Mouse (Mus musculus) frontal cortex, postnatal 10 days (tissue): ENCODE results near the gene Scyl1.

Source experiments
- DNase-seq, 2 experiments: peaks; one replicate each; pipeline ENCODE4 v3.0.0; 2022; ENCODE audit warnings: low spot score in 2 of 2, mixed read lengths in 1 of 2

The Scyl1 gene

DNA sequence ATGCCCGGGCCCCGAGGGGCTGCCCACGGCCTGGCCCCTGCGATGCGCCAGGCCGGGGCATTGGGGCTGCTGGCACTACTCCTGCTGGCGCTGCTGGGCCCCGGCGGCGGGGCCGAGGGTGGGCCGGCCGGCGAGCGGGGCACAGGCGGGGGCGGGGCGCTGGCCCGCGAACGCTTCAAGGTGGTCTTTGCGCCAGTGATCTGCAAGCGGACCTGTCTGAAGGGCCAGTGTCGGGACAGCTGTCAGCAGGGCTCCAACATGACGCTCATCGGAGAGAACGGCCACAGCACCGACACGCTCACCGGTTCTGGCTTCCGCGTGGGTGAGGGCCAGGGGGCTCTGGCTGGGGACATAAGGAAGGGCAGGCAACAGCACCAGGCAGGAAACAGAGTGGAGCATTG, 29.0 kb downstream of the Scyl1 start:
- DNase-seq = no peak

DNA sequence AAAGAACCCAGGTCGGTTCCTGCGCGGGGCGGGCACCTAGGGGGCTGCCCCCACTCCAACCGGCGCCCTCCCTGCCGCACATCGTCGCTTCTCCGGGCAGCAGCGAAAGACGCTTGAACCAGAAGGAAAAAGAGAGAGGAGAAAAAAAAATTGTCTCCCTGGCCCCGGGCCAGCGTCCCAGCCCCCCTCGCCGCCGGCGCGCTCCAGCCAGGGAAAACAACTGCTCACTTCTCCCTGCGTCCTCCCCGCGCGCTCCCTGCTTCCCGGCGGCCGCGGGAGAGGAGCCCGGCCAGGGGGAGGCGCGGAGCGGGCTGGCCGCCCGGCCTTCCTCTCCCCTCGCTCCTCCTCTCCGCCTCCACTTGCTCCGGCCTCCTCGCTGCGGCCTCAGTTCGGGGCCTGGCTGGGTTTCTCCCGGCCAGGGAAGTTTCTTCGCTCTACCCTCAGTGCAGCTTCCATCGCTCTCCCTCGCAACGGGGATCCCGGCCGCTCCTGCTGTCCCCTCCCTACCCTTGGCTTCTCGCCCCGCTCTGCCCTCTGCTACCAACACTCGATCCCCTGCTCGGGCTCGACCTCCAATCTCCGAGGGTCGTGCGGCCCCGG, 29.5 kb downstream of the Scyl1 start:
- DNase-seq = peak; percentile 72 to 79

DNA sequence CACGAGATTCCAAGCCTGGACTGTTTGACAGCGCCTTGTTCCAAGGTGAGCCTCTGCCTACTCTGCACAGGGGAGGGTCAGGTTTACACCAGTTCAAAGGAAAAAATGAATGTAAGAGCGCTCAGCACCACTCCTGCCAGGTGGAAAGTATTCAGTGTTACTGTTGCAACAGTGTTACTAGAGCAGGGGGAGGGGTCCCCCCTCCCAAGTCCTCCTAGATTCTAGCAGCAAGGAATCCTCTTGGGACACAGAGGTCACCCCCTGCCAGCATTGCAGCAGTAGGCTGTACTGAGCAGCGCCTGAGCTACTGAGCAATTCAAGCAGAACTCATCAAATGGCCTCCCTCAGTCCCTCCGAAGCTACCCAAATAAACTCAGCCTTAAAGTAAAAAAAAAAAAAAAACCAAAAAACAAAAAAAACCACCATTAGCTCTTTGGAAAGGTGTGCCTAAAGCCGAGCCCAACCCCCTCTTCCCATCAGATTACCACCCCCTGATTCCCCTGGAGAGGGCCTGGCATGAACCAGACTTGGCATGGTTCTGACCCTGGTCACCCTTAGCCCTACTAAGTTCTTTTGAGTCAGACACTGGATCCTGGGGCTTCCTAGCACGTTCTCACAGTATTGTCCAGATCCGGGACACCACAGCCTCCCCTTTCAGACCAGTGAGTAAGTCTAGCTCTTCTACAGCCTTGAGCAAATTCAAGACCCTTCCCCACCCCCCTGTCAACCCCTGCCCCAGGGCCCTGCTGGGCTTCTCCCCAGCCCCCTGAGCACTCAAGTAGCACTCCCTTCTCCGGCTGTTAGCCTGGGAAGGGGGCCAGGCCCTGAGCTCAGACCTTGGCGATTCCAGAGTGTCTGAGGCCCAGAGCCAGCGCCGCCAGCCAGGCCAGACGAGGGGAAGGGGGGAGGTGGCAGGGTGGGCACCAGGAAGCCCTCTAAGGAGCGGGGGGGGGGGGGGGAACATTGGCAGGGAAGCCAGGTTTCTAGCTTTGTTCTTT, 30.6 kb downstream of the Scyl1 start, which contains the start of gene Ltbp3:
Gene Ltbp3 (plus strand): TSS at position 585 of the 998 bp plus-strand sequence.
- peak; percentile 60 to 67 for DNase-seq

DNA sequence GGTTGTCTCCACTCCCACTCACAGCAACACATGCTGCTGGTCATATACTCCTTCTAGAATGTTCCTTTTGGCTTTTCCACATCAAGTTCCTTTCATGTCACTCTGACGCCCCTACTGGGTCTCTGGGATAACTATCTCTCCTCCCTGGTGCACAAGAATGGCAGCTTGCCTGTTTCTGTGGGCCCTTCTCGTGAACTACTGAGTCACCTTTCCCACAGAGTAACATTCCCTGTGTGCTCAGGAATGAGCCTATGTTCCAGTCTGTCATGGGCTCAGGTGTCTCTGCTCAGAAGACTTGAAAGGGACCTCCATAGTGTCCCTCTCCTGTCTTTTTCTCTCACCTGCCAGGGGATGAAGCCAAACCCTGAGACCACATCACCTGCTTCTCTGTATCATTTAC, 31.8 kb downstream of the Scyl1 start:
- DNase-seq = no peak

DNA sequence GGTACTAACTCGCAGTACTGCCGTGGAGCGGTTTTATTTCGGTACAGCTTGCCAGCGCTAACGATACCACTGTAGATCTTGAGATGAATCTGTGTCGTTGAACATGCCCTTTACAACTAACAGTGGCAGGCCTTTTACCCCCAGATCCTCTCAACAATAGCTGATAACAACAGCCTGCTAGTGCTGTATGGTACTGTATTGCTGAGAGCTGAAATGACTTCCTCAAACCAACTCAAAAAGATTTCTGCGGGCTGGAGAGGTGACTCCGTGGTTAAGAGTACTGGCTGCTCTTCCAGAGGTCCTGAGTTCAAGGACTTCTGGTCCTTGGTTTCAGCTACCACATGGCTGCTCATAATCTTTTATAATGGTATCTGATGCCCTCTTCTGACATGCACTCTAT, 36.9 kb downstream of the Scyl1 start:
- no peak for DNase-seq

DNA sequence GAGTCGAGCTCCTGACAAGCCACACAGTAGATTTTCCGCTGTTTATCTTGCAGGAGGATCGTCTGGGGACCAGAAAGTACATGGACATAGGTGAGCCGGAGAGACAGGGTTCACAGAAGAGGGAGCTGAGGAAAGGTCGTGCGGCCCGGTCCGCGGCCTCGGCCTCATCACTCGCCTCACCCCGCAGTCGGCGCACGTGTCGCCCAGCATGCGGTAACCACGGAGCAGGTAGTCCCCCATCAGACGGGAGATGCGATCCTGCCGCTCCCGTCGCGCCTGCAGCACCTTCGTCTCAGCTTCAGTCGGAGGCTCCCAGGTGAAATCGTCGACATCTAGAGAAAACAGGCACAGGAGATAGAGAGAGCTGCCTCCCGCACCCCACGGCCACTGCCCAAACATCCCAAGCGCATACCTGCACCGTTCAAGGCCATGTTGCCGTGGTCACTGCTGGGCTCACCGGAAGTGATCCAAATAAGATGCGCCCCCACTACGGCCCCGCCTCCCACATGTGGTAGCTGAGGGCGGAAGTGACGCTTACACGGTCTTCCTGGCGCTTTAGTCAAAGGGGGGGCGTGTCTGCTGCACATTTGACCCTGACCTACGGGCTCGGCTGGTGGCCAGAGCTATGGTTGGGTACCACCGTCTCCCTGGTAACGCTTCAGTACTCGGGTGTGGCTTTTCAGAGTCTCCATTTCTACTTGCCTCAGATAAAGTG, 39.8 kb downstream of the Scyl1 start:
- peak; percentile 92 for DNase-seq

DNA sequence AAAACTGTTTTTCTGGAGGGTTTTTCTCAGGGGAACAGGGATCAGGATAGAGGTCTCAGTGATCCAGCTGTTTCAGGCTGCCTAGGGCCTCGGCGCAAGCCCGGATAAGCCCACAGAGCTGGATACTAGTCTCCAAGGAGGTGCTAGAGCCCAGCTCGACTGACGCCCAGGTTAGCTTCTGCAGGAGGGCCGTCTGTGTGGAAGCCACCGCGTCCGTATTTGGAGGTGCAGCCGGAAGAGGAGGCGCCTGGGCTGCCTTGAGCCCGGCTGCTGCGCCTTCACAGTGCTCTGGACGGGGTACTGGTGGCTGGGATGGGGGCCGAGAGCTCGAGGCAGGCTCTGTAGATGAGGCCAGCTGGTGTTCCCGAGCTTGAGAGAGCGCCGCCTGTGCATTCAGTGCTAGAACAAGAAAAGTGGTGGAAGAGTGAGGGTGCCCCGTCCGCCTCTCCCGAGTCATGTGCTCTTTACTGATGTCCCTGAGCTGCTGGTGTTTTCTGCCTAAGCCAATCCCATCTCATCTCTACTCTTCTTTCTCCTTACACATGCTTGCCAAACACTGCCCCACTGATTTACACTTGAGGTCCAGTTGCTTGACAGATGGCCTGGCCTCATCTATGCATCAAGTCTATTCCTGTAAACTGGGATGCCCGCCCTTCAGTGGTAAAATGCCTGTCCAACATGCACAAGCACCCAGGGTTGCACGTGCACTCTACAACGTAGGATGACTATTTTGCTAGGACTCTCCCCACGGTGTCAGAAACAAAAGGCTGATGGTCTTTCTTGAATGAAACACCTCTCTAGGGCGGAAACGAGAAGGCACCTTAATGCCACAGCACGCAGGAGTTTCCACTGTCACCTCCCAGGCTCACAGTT, 40.7 kb downstream of the Scyl1 start:
- no peak for DNase-seq

DNA sequence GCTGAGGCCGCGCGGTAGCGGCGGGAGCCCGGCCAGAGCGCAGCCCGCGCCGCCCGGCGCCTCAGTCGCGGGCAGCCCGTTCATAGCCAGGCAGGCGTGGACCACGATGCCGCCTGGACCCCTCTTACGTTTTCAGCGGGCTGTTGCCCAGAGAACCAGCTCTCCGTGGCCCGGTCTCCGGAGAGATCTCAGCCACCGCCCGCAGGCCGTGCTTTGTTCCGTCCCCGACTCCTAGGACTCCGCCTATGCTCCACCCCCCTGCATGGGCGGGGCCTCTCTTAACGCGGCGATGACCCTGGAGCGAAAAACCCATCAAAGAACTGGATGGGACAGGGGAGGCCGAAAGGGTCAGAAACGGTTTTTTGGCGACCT, 41.8 kb downstream of the Scyl1 start, which contains the start of gene Fam89b:
Gene Fam89b (minus strand): TSS at position 210 of the 372 bp plus-strand sequence.
- DNase-seq = peak; percentile 74 to 84

DNA sequence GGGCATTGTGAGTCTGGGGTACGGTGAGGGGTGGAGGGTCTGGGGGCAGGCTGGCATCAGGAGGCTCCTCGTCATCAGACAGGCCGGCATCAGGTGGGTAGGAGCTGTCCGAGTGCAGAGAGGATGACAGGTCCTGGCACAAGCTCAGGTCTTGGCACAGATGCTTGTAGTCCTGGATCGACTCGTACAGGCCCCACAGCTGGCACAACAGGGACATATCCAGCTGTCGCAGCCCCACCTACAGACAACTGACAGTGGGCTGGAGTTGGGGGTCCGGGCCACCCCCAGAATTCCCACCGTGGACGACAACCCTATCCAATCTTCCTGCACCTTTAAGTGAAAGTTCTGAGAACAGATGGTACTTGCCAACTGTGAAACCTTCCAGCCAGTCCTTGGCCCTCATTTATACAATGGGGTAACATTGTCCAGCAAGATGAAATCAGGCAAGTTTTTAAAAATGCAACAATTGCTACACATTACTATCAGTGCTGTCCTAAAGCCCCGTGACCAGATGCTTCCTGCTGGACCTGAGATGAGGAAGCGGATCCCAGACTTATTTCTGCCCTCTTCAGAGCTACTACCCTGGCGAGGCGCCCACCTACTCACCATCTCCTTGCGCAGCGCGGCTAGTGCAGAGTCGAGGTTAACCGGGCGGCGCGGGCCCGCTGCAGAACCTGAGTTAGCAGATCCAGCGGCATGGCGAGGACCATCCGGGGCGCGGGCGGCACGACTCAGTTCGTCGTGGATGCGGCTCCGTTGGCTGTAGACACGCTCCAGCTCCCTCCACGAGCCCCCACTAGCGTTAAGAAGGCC, 42.4 kb downstream of the Scyl1 start:
- DNase-seq = peak in 1 of 2 experiments; percentile 70

DNA sequence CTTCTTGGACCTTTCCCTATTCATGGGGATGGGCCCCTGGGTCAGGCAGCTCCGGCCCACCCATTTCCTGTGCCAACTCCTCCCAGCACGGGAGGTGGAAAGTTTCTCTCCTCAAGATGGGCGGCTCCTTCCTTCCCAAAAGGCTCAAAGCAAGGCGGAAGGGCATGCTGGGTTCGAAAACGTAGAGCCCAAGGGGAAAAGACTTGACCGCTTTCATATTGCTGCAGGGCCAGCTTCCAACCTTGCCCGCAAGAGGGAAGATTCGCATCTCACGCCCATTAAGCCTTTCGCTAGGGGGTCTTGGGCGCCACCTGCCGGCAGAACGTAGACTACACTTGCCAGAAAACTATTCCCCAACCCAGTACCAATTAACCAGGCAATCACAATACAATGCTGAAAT, 43.5 kb downstream of the Scyl1 start:
- peak in 1 of 2 experiments; percentile 84 for DNase-seq

DNA sequence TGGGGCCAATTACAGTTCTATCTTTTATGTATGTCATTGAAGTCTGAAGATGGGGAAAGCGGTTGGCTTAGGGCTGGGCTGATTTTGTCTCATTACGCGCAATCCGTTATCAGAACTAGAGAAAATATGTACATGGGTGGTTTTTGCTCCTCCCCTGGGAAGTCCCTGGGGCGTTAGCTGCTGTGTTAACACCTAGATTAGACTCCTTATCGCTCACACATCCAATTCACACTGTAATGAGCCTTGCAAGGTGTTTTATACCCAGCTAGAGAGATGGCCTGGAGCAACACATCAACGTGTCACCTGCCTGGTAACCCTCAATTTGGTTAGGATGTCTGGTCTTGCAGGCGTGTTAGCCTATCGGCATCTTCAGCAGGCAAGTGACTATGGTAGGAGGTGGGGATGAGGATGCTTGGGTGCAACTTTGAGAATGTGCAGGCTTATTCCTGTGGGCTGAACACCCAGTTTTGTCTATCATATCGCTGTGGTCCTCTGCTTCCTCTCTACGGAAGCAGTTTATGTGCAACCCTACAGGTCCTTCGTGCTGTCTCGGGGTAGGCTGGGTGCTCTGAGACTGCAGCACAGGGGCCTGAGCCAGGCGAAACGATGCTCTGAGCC, 44.1 kb downstream of the Scyl1 start:
- no peak for DNase-seq

DNA sequence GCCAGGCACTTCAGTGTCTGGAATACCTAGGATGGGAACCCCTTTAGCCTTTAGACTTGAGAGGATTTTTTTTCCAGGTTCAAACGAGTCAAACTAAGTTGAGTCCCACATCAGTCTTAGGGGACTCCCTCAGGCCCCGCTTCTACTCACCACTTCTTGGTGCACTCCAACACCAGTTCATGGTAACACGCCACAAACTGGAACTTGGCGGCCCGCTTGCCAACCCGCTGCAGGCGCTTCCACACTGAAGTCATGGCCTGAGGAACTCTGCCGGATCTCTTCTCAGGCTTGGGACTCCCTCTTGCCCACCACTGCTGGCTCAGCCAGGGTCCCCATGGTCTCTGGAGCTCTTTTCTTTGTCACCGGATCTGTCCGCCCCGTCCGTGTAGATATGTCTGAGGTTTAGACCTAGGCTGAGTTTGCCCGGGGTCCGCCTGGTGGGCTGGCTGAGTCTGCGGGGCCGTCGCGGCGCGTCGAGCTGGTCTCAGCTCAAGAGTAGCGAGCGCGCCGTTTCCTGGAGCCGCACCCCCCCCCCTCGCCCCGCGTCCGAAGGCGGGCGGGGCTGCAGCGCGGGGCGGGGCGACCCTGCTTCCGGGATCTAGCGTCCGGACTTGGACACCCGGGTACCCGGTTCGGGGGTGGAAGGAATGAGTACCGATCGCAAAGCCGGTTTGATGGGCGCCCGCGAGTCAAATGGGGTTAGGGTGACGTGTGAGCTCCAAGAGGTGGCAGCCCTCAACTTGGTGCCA, 45.3 kb downstream of the Scyl1 start, which contains the start of gene Ehbp1l1:
Gene Ehbp1l1 (minus strand): TSS at position 551 of the 749 bp plus-strand sequence.
- no peak for DNase-seq

DNA sequence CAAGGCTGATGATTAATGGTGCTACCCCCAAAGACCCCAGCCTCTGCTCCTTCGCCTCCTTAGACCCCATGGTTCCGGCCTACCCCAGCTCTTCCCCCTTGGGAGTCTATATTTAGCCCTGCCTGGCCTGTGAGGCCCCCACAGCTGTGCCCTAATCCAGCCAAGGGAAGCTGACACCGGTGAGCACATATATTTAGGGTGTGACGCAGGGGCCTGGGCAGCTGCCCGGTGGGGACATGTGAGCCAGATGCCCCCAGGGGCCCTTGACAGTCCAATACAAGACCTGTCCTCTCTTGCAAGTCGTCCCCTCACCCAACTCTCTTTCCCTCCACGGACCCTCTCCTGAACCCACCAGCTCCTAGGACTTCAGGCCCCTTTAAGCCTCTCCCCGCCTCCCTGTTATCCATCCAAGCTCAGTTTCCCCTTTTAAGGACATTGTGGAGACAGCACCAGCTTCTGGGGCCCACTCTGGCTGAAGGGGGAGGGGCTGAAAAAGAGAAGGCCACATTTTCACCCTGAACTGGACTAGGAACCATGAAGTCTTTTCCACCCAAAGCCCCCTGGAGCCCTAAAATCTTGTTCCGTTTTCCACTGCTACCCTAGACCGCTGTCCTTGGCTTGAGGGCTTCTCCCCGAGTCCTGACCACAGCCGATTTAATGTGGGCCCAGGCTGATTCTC, 46.1 kb downstream of the Scyl1 start:
- DNase-seq = no peak

DNA sequence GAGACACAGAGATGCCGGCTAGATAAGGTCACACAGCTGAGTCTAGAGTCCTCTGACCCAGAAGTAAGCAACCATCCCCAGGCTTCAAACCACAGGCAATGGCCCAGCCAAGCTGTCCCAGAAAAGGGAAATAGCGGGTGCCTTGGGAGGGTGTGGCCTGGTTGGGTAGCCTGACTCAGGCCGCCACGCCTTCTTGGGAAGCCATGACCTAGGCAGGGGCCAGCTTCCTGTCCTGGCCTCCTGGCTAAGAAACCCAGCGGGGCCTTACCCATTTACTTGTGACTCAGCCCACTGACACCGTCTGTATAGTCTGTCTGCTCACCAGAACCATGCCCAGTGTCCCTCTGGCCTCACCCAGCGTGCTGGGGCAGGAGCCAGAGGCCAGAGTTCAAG, 46.7 kb downstream of the Scyl1 start:
- DNase-seq = no peak

DNA sequence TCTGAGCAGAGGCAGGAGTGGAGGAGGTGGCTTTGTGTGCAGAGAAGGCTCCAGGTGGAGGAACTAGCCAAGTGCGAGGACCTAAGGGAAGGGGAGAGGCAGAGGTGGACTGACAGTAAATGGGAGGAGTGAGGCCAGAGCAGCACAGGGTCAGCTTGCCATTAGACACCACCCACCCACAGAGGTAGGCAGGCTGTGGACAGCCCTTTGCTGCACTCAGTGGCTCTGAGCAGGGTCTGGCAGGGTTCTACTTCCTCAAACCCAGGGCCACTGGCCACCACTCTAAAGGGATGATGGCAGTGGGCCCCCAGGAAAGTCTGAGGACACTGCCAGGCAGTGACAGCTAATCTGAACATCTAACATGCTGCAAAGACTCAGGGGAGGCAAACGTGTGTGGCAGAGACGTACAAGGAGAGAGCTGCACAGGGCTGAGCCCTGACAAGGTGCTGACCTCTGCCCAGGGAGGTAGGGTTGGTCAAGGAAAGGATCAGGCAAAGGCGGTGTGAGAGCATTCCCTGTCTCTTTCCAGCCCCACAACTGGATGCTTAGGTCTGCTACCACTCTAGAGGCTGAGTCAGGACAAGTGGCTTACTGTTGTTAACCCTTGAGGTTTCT, 47.2 kb downstream of the Scyl1 start:
- no peak for DNase-seq

DNA sequence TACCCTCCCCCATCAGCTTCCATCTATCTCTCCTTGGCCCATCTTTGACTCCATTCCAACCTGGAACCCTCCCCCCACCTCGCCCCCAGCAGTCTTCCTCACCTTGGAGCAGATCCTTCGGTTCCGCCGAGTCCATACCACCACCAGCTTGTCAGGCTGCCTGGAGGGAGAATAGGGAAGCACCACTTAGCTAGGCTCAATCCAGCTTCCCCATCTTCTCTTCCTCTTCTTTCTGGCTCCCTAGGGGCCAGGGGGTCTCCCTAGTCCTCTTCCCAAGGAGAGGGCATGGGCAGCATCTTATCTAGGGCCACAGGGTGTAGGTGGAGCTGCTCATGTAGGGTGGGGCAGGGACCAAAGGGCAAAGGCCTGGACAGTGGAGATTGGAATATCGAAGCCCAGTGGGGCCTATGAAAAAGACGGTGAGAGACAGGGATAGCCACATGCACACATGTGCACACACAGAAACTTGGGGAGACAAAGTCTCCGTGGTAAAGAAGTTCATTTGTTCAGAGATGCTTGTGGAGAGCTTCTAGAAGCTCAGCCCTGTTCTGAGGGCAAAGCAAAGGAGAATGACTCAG, 48.3 kb downstream of the Scyl1 start:
- DNase-seq = no peak

DNA sequence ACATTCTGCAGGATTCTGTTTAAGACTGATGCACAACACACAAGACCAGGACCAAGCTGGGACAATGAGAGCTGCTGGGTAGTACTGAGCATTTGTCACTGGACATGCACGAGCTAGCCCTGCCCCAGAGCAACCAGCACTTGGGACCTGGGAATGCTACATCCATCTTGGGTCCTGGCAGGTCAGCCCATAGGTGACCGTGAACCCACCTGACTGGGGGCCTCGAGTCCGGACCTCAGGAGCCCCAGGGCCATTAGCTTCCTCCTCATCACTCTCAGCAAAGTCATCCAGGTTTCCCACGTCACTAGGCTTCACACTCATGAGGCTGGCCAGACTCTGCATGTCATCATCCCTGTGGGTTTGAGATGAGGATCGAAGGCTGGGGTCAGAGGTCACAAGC, 50.0 kb downstream of the Scyl1 start:
- DNase-seq = no peak

DNA sequence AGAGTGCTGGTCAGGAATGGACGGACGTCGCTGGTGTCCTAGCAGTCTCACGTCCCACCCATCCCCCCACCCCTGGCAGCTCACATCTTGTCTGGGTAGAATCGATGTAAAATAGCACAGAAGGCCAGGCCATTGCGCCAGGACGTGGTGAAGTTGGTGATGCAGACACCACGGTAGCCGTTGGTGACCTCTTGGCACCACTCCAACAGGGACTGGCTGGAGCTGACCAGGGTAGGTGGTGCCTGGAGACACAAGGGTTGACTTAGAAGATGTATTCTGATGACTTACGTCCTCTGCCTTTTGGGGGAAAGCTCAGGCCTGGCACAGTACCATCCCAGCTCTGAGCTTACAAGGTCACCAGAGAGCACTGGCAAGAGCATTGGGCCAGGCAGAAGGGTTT, 54.3 kb downstream of the Scyl1 start:
- no peak for DNase-seq
